Mouse (Mus musculus) ES-E14 (cell line): Measurements from ENCODE around the gene Oscp1. TPM values are rescaled to one million over a fixed set of nuclear protein-coding genes. Genes with fewer than 3 reads are reported as not detected.

ENCODE experiments used
- DNase-seq: peaks from one replicate; pipeline ENCODE4 v3.0.0-alpha.2; 2013; ENCODE audit warnings: low read depth, low spot score
- H3K27ac ChIP-seq: 2 replicates; pipeline ENCODE4 v1.5.1; 2012; ENCODE audit warnings: low read depth, mild to moderate bottlenecking, low read length, moderate library complexity, mixed read lengths; ENCODE audit not compliant: poor library complexity, insufficient read depth, severe bottlenecking
- H3K36me3 ChIP-seq: 2 replicates; pipeline ENCODE4 v1.6.1; 2012; ENCODE audit warnings: mild to moderate bottlenecking, low read length, moderate library complexity, mixed read lengths; ENCODE audit not compliant: control insufficient read depth, poor library complexity, insufficient read depth, severe bottlenecking
- H3K4me1 ChIP-seq, 2 experiments: fragments of 150-350 bp in 1 of 2; sonication (generic) in 1 of 2; 2 replicates each; pipeline ENCODE4 v1.6.1; 2012; ENCODE audit warnings: low read length in 2 of 2, mild to moderate bottlenecking in 1 of 2, mixed read lengths in 1 of 2; ENCODE audit not compliant: control insufficient read depth in 2 of 2, insufficient read depth in 2 of 2, poor library complexity in 1 of 2
- H3K4me3 ChIP-seq, 2 experiments: fragments of 150-350 bp in 1 of 2; sonication (generic) in 1 of 2; 2 replicates each; pipeline ENCODE4 v1.5.1; 2012; ENCODE audit warnings: low read length in 2 of 2, low read depth in 1 of 2, mild to moderate bottlenecking in 1 of 2, mixed read lengths in 1 of 2; ENCODE audit not compliant: insufficient read depth in 1 of 2, poor library complexity in 1 of 2, severe bottlenecking in 1 of 2
- H3K9ac ChIP-seq: 2 replicates; pipeline ENCODE4 v1.6.1; 2012; ENCODE audit warnings: low read depth, mild to moderate bottlenecking, low read length, mixed read lengths; ENCODE audit not compliant: poor library complexity, insufficient read depth, severe bottlenecking
- H3K9me3 ChIP-seq: fragments of 150-350 bp; sonication (generic); 2 replicates; pipeline ENCODE4 v1.6.1; 2012; ENCODE audit warnings: low read depth, mild to moderate bottlenecking, low read length; ENCODE audit not compliant: control insufficient read depth, insufficient read depth
- CHD2 ChIP-seq: IDR thresholded peaks from 2 replicates; pipeline ENCODE4 v1.6.1; 2014; ENCODE audit warnings: mild to moderate bottlenecking, low read depth, low read length, inconsistent platforms
- HCFC1 ChIP-seq: IDR thresholded peaks from 2 replicates; pipeline ENCODE4 v1.6.1; 2012; ENCODE audit warnings: low read length, inconsistent platforms, borderline replicate concordance; ENCODE audit not compliant: insufficient read depth
- MAFK ChIP-seq: IDR thresholded peaks from 2 replicates; pipeline ENCODE4 v1.6.1; 2014; ENCODE audit warnings: mild to moderate bottlenecking, low read depth, low read length, inconsistent platforms; ENCODE audit not compliant: insufficient read depth
- ZC3H11A ChIP-seq: IDR thresholded peaks from 2 replicates; pipeline ENCODE4 v1.6.1; 2012; ENCODE audit warnings: low read depth, mild to moderate bottlenecking, inconsistent platforms, low read length, borderline replicate concordance
- ZNF384 ChIP-seq: IDR thresholded peaks from 2 replicates; pipeline ENCODE4 v1.6.1; 2012; ENCODE audit warnings: low read depth, low read length, inconsistent platforms
- in situ Hi-C, 2 experiments: fragments of 600-800 bp; cut with MboI; formaldehyde crosslinking; loops; one replicate each; pipeline ENCODE4 v1.15.1; 2025; ENCODE audit warnings: low sequenced_read_pairs in 2 of 2, inconsistent platforms in 1 of 2; ENCODE audit not compliant: unreplicated experiment in 2 of 2
- total RNA-seq: library from RNA; depleted of rRNA; stranded (reverse); fragments of 300-350 nt; gene quantifications from 2 replicates; pipeline ENCODE4 v1.2.3, GENCODE M21; 2012

Gene Oscp1
- total RNA-seq, 1 experiment = 5.9 TPM

GRCm38 (mm10) chr4:126105131-126105783, 46.9 kb downstream of the Oscp1 start:
- in situ Hi-C loops = no loop called here
- peaks cover 16 to 25% of the 10 kb centered on the region in 2 experiments for H3K4me1 ChIP-seq
- H3K9ac ChIP-seq = no peak overlapping the region
- no peak for TF ChIP-seq ZNF384
- no peak for TF ChIP-seq HCFC1
- no peak for TF ChIP-seq ZC3H11A
- no peak for TF ChIP-seq MAFK
- no peak for TF ChIP-seq CHD2
- peak overlapping the region in 1 of 2 experiments; percentile 94; a peak in 1 of 4 replicates for H3K4me3 ChIP-seq
- DNase-seq = no peak
- H3K27ac ChIP-seq = no peak overlapping the region
- no peaks in the 10 kb centered on the region; the same call in 1 of the 2 replicates for H3K36me3 ChIP-seq
- H3K9me3 ChIP-seq = no peaks in the 10 kb centered on the region

- H3K4me3 ChIP-seq = no peak overlapping the region
- in situ Hi-C loops = no loop called here
- H3K4me1 ChIP-seq = peaks cover 9 to 23% of the 10 kb centered on the region in 2 experiments
- TF ChIP-seq ZNF384 = no peak
- no peak for TF ChIP-seq MAFK
- no peak for TF ChIP-seq CHD2
- no peak for TF ChIP-seq HCFC1
- TF ChIP-seq ZC3H11A = no peak
- DNase-seq = no peak
- H3K36me3 ChIP-seq = no peaks in the 10 kb centered on the region; the same call in 1 of the 2 replicates
- H3K9me3 ChIP-seq = no peaks in the 10 kb centered on the region
- H3K27ac ChIP-seq = no peak overlapping the region
- H3K9ac ChIP-seq = no peak overlapping the region
These were observed 49.8 kb downstream of the Oscp1 start for GRCm38 (mm10) chr4:126108061-126108740.

DNA sequence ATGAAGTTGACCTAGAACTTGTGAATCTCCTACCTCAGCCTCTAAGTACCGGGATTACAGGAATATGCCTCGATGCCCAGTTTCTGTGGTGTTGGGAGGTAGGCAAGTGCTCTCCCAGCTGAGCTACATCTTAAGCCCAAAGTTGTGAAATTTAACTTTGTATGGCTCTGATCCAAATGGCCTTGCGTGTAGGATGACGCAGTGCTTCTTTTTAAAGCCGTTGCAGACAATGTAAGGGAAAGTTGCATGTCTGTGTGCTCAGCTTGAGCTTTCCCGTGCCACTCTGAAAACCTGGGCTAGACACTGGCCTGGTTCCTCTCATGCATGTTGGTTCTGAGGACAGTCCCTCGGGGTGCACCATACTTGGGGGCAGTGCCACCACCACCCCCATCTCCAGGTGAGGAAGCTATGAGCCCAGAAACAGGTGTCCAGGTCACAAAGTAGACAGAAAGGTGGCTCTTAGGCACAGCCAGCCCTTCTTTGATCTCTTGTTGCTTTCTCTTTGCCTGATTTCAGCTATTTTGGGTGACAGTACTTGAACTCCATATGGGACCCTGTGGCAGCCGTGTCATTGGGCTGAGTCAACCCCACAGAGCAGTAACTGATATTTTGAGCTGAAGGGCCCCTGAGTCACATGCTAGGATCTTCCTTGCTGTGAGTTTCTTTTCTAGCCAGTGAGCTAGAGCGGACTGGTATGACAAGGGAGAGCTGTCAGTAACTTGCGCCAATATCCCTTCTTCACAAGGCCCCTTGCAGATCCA, 51.4 kb downstream of the Oscp1 start:
- no peaks in the 10 kb centered on the region; the same call in 1 of the 2 replicates for H3K36me3 ChIP-seq
- H3K4me3 ChIP-seq = no peak overlapping the region
- H3K9ac ChIP-seq = no peak overlapping the region
- peaks cover 9 to 23% of the 10 kb centered on the region in 2 experiments for H3K4me1 ChIP-seq
- no peak for DNase-seq
- in situ Hi-C loops = no loop called here
- H3K9me3 ChIP-seq = no peaks in the 10 kb centered on the region
- TF ChIP-seq ZC3H11A (no peak), ZNF384 (no peak), CHD2 (no peak), MAFK (no peak)
- peak overlapping the region; percentile 22; the same call in 1 of the 2 replicates for H3K27ac ChIP-seq

- Histone ChIP-seq H3K9me3 (no peaks in the 10 kb centered on the region), H3K4me1 (peaks cover 7 to 21% of the 10 kb centered on the region in 2 experiments), H3K4me3 (peak overlapping the region; percentile 13 to 22; a peak in 1 of 4 replicates), H3K36me3 (no peaks in the 10 kb centered on the region; the same call in 1 of the 2 replicates), H3K27ac (peak overlapping the region; percentile 22), H3K9ac (peak overlapping the region; percentile 6; the same call in 1 of the 2 replicates)
- TF ChIP-seq ZNF384 (no peak), ZC3H11A (no peak), CHD2 (no peak), HCFC1 (no peak), MAFK (no peak)
- no peak for DNase-seq
- in situ Hi-C loops = no loop called here
These were observed 52.2 kb downstream of the Oscp1 start for GRCm38 (mm10) chr4:126110374-126111152.
